33 mouse cellular contexts compared by ENCODE assay signal in the genomic region with DNA sequence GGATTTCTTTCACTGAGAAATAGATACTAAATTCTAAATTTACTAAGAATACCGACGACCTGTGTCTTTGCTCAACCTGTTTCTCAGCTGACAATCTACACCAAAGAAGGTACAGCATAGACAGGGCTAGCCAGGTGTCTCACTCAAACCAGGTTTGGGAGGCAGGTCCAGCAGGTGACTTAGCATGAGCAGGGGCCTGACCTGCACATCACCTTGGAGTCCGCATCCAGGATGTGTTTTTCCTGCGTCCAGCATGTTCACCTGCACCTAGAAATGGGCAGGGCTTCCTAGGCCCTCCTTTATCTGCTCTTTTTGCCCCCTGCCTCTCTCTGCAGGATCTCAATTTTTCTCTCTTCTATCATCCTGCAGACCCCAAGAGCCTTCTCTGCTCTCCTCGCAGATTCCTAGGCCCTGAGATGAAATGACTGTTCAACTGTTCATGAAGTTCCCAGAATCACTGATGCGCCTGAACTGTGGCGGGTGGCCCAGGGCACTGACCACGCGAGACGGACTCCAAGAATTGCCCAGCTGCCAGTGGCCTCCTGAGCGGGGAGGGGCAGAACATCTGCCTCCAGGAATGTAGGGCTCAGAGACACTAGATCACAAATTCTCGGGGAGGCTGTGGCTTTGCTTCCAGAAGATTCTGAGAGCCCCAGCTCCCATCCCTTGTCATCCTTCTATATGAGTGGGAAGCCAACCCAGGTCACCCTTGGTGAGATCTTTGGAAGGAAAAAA. TPM values are rescaled to one million over a fixed set of nuclear protein-coding genes. Genes with fewer than 3 reads are reported as not detected.
DNase-seq lines count a peak whose midpoint lies in the region; ATAC-seq and TF ChIP-seq lines count a peak whose summit lies in the region.
"Had no signal": no experiment of that assay in that cellular context is flagged by ENCODE, and none has a peak within 500 bp of the region (broad histone marks: within the 10 kb centered on the region; RNA-seq: fewer than 3 reads in every experiment).

No protein-coding gene starts in this region.

- no peak for ATAC-seq in liver, embryonic 13.5 days (ENCODE audit: low read depth)
- no peak for ATAC-seq in liver, embryonic 12.5 days
- ATAC-seq in activated CD4-positive, CD25-positive, alpha-beta regulatory T cell, adult 4 months = no peak
- ATAC-seq: forebrain, embryonic 13.5 days; forebrain, embryonic 16.5 days; Patski had no signal

- TF ChIP-seq POLR2A in kidney, adult 2 months (IDR thresholded peaks at IDR 0.05; ENCODE audit: low read depth, low read length) = no peak

- no peaks in the 10 kb centered on the region for H3K9me3 ChIP-seq in liver, embryonic 13.5 days (replicated peaks)
- no peaks in the 10 kb centered on the region for H3K9me3 ChIP-seq in liver, embryonic 12.5 days (replicated peaks)
- H3K9me3 ChIP-seq: embryonic facial prominence, embryonic 15.5 days; forebrain, embryonic 13.5 days; G1E; hindbrain, embryonic 15.5 days had no signal

- WGBS in kidney, adult 2 months = 66% methylated on average over 12 of the region's 12 CpGs
- WGBS in liver, embryonic 13.5 days (ENCODE audit: insufficient replicate concordance) = 71% methylated on average over 12 of the region's 12 CpGs
- 72% methylated on average over 12 of the region's 12 CpGs for WGBS in liver, embryonic 12.5 days (ENCODE audit: insufficient replicate concordance)

- H3K36me3 ChIP-seq in kidney, adult 2 months (ENCODE audit: control insufficient read depth, insufficient read depth, low read length) = no peaks in the 10 kb centered on the region
- no peaks in the 10 kb centered on the region for H3K36me3 ChIP-seq in liver, embryonic 13.5 days
- H3K36me3 ChIP-seq in liver, embryonic 12.5 days = no peaks in the 10 kb centered on the region
- H3K36me3 ChIP-seq: embryonic facial prominence, embryonic 12.5 days; embryonic facial prominence, embryonic 15.5 days; G1E; heart, embryonic 13.5 days; hindbrain, embryonic 12.5 days; hindbrain, embryonic 15.5 days had no signal

- no peak overlapping the region for H3K4me2 ChIP-seq in liver, embryonic 13.5 days
- H3K4me2 ChIP-seq in liver, embryonic 12.5 days = no peak overlapping the region
- H3K4me2 ChIP-seq: embryonic facial prominence, embryonic 12.5 days; embryonic facial prominence, embryonic 15.5 days; forebrain, embryonic 13.5 days; heart, embryonic 13.5 days; hindbrain, embryonic 12.5 days; hindbrain, embryonic 15.5 days had no signal

- TF ChIP-seq CTCF in kidney, adult 2 months (conservative IDR thresholded peaks at IDR 0.05; ENCODE audit: insufficient read depth, insufficient read length, low read depth, low read length) = no peak

- peak; percentile 83 for DNase-seq in heart, adult 11 months
- DNase-seq in heart, postnatal 10 days = no peak
- DNase-seq in kidney, adult 2 months = peak; percentile 79
- no peak for DNase-seq in kidney, postnatal 10 days
- no peak for DNase-seq in liver, embryonic 13.5 days
- DNase-seq: adrenal gland, adult 2 months; adrenal gland, postnatal 14 days; B cell, adult 2 months; cerebellum, adult 11 months; cerebellum, adult 2 months; cerebellum, adult 9-11 months; cerebellum, postnatal 25 days; gastrocnemius, postnatal 10 days had no signal

- no peak overlapping the region for H3K27ac ChIP-seq in kidney, adult 2 months (ENCODE audit: insufficient read depth, low read depth, low read length)
- H3K27ac ChIP-seq in liver, embryonic 13.5 days = no peak overlapping the region
- no peak overlapping the region for H3K27ac ChIP-seq in liver, embryonic 12.5 days
- H3K27ac ChIP-seq: embryonic facial prominence, embryonic 12.5 days; embryonic facial prominence, embryonic 15.5 days; forebrain, embryonic 13.5 days; heart, embryonic 13.5 days; hindbrain, embryonic 12.5 days; hindbrain, embryonic 15.5 days had no signal

- intact Hi-C loops in heart, postnatal 10 days (cut with DNase I) = no loop called here

- no peak overlapping the region for H3K4me3 ChIP-seq in kidney, adult 2 months (ENCODE audit: insufficient read depth, low read depth, low read length)
- H3K4me3 ChIP-seq in liver, embryonic 13.5 days (replicated peaks) = no peak overlapping the region
- no peak overlapping the region for H3K4me3 ChIP-seq in liver, embryonic 12.5 days
- H3K4me3 ChIP-seq: embryonic facial prominence, embryonic 12.5 days; embryonic facial prominence, embryonic 15.5 days; forebrain, embryonic 13.5 days; heart, embryonic 13.5 days; hindbrain, embryonic 12.5 days; hindbrain, embryonic 15.5 days had no signal

- H3K9ac ChIP-seq in liver, embryonic 13.5 days = 0 out of 2 replicates have a peak overlapping the region, but pooled peaks have one; percentile 1
- H3K9ac ChIP-seq in liver, embryonic 12.5 days = no peak overlapping the region
- H3K9ac ChIP-seq: embryonic facial prominence, embryonic 12.5 days; embryonic facial prominence, embryonic 15.5 days; forebrain, embryonic 13.5 days; heart, embryonic 13.5 days; hindbrain, embryonic 12.5 days; hindbrain, embryonic 15.5 days had no signal

- no peaks in the 10 kb centered on the region for H3K27me3 ChIP-seq in kidney, adult 2 months (replicated peaks; ENCODE audit: control insufficient read depth, insufficient read depth, low read length)
- H3K27me3 ChIP-seq in liver, embryonic 13.5 days = no peaks in the 10 kb centered on the region
- H3K27me3 ChIP-seq in liver, embryonic 12.5 days (replicated peaks) = no peaks in the 10 kb centered on the region
- H3K27me3 ChIP-seq: embryonic facial prominence, embryonic 12.5 days; embryonic facial prominence, embryonic 15.5 days; forebrain, embryonic 13.5 days; hindbrain, embryonic 12.5 days; hindbrain, embryonic 15.5 days; Patski had no signal

- H3K4me1 ChIP-seq in kidney, adult 2 months (ENCODE audit: control insufficient read depth, insufficient read depth, low read length) = 0 out of 2 replicates have a peak, but pooled peaks cover 3% of the 10 kb centered on the region
- peaks cover 55% of the 10 kb centered on the region for H3K4me1 ChIP-seq in liver, embryonic 13.5 days (replicated peaks)
- peaks cover 45% of the 10 kb centered on the region for H3K4me1 ChIP-seq in liver, embryonic 12.5 days

RNA-seq across cellular contexts. Expression of a gene that starts 17.6 kb away (rescaled TPM):
- total RNA-seq in heart, postnatal 10 days (2021) = 100 to 1,000 TPM; 195 to 252 TPM
- polyA plus RNA-seq in kidney, adult 2 months (2012; rRNA removed) = 1,148 and 1,467 TPM in 2 replicates
- 41.7 and 45.2 TPM in 2 replicates for polyA plus RNA-seq in liver, embryonic 13.5 days (2015; fragmentation: Nextera tagmentation; extraction: Ambion mirVana)
- polyA plus RNA-seq in liver, embryonic 12.5 days (2016; fragmentation: Nextera tagmentation; extraction: Ambion mirVana) = 29.1 and 29.5 TPM in 2 replicates
- under 1 TPM in 1 of 2 experiments, not detected in 1; 0.18 TPM for polyA plus RNA-seq in activated CD4-positive, CD25-positive, alpha-beta regulatory T cell, adult 4 months (2017; shearing (Covaris generic))
- total RNA-seq: CH12.LX had no signal
- polyA plus RNA-seq: G1E had no signal

RNA-seq across cellular contexts. Expression of a gene that starts 22.2 kb away (rescaled TPM):
- not detected for total RNA-seq in heart, postnatal 10 days (2021)
- polyA plus RNA-seq in kidney, adult 2 months (2012; rRNA removed) = 0.36 and 0.61 TPM in 2 replicates
- polyA plus RNA-seq in liver, embryonic 13.5 days (2015; fragmentation: Nextera tagmentation; extraction: Ambion mirVana) = 0.06 and 0.08 TPM in 2 replicates
- not detected in 2 replicates for polyA plus RNA-seq in liver, embryonic 12.5 days (2016; fragmentation: Nextera tagmentation; extraction: Ambion mirVana)
- not detected for polyA plus RNA-seq in activated CD4-positive, CD25-positive, alpha-beta regulatory T cell, adult 4 months (2017; shearing (Covaris generic))
- total RNA-seq: adrenal gland, adult 2 months; adrenal gland, postnatal 14 days; adrenal gland, postnatal 4 days; CH12.LX; common myeloid progenitor, adult 5-6 weeks; gastrocnemius, adult 18-20 months; gastrocnemius, postnatal 10 days; gastrocnemius, postnatal 36 days; granulocyte monocyte progenitor cell, adult 5-6 weeks; heart, postnatal 25 days; hematopoietic stem cell, adult 5-6 weeks had no signal
- polyA plus RNA-seq: adrenal gland, adult 2 months; cerebellum, adult 2 months; embryonic facial prominence, embryonic 12.5 days; embryonic facial prominence, embryonic 15.5 days; forebrain, embryonic 13.5 days; forebrain, embryonic 16.5 days; G1E; heart, embryonic 13.5 days; heart, embryonic 16.5 days; hindbrain, embryonic 12.5 days; hindbrain, embryonic 15.5 days had no signal

Comparison
In these comparisons a context has a peak if more than half of its experiments do, and no peak if none do; other contexts are left out.
1. DNase-seq: peak in heart, adult 11 months (single experiment) and kidney, adult 2 months (single experiment); none in heart, postnatal 10 days (0 of 2), kidney, postnatal 10 days (single experiment) and liver, embryonic 13.5 days (single experiment).
2. RNA of a gene that starts 17.6 kb away (polyA plus RNA-seq): 1,148 to 1,467 TPM in kidney, adult 2 months, 41.7 to 45.2 TPM in liver, embryonic 13.5 days and 29.1 to 29.5 TPM in liver, embryonic 12.5 days; 0.18 TPM in activated CD4-positive, CD25-positive, alpha-beta regulatory T cell, adult 4 months; every median in the first group is over 10 times any median in the second.